16 mouse cellular contexts compared by ENCODE assay signal in the genomic region with DNA sequence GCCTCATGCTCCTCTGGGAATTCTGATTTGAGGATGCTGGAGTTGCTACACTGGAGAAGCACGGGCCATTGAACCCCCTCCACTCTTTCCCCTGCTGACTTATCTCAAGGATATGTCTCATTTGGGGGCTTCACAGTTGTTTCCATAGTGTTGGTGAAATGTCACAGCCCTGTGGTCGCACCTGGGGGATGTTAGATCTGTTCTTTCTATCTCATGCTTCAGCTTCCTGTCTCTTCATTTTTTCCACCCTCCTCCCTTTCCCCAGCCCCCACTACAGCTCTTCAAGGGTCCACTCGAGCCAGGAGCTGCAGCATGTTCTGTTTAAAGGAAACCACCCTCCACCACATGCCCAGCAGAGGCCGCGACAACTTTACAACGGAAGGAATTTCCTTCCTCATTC. TPM values are rescaled to one million over a fixed set of nuclear protein-coding genes. Genes with fewer than 3 reads are reported as not detected.
DNase-seq lines count a peak whose midpoint lies in the region; ATAC-seq lines count a peak whose summit lies in the region.
"Had no signal": no experiment of that assay in that cellular context is flagged by ENCODE, and none has a peak within 500 bp of the region (broad histone marks: within the 10 kb centered on the region; RNA-seq: fewer than 3 reads in every experiment).

No protein-coding gene starts in this region.

- peak; percentile 22 for ATAC-seq in CD4-positive, CD25-positive, alpha-beta regulatory T cell, adult 4 months
- ATAC-seq in hematopoietic stem cell, adult 5-6 weeks (replicated peaks in 1 of 2; ENCODE audit: insufficient read depth in 1 of 2, low FRiP score in 2 of 2, low TSS enrichment in 1 of 2, low read depth in 1 of 2, poor library complexity in 2 of 2, severe bottlenecking in 2 of 2) = peak; percentile 18 to 25; a peak in 2 of 4 replicates

- peak; percentile 38 for DNase-seq in kidney, postnatal 10 days
- no peak for DNase-seq in kidney, adult 9 months
- peak; percentile 86 for DNase-seq in thymus, postnatal 14 days
- DNase-seq in right cerebral cortex, postnatal 10 days (ENCODE audit: low spot score in 2 of 2) = no peak
- DNase-seq in cerebellum, postnatal 25 days = no peak
- no peak for DNase-seq in embryo, embryonic 10 days (ENCODE audit: low spot score)
- DNase-seq: adrenal gland, postnatal 36 days; cerebellum, postnatal 10 days; gastrocnemius, postnatal 14 days; heart, postnatal 4 days; midbrain, embryonic 14.5 days; right cerebral cortex, postnatal 25 days had no signal

RNA-seq across cellular contexts. Expression of a gene that starts 1.6 kb away (rescaled TPM):
- 100 to 1,000 TPM; 638 to 724 TPM for polyA plus RNA-seq in CD4-positive, CD25-positive, alpha-beta regulatory T cell, adult 4 months (2017; shearing (Covaris generic))
- total RNA-seq in hematopoietic stem cell, adult 5-6 weeks (2017) = 170 and 196 TPM in 2 replicates
- total RNA-seq: left cerebral cortex, adult 2 months had no signal
- polyA plus RNA-seq: macrophage had no signal

RNA-seq across cellular contexts. Expression of a gene that starts 6.7 kb away (rescaled TPM):
- 100 to 1,000 TPM in 1 of 2 experiments, 10 to 100 TPM in 1; 88.2 to 156 TPM for polyA plus RNA-seq in CD4-positive, CD25-positive, alpha-beta regulatory T cell, adult 4 months (2017; shearing (Covaris generic))
- 23.1 and 29.7 TPM in 2 replicates for total RNA-seq in hematopoietic stem cell, adult 5-6 weeks (2017)

RNA-seq across cellular contexts. Expression of a gene that starts 23.0 kb away (rescaled TPM):
- polyA plus RNA-seq in CD4-positive, CD25-positive, alpha-beta regulatory T cell, adult 4 months (2017; shearing (Covaris generic)) = 10 to 100 TPM; 17.0 to 28.4 TPM
- total RNA-seq in hematopoietic stem cell, adult 5-6 weeks (2017) = 7.7 and 13.7 TPM in 2 replicates

RNA-seq across cellular contexts. Expression of a gene that starts 46.8 kb away (rescaled TPM):
- 10 to 100 TPM; 67.5 to 77.7 TPM for polyA plus RNA-seq in CD4-positive, CD25-positive, alpha-beta regulatory T cell, adult 4 months (2017; shearing (Covaris generic))
- 72.6 and 78.6 TPM in 2 replicates for total RNA-seq in hematopoietic stem cell, adult 5-6 weeks (2017)

RNA-seq across cellular contexts. Expression of a gene that starts 46.9 kb away (rescaled TPM):
- polyA plus RNA-seq in CD4-positive, CD25-positive, alpha-beta regulatory T cell, adult 4 months (2017; shearing (Covaris generic)) = 10 to 100 TPM; 22.6 to 49.4 TPM
- total RNA-seq in hematopoietic stem cell, adult 5-6 weeks (2017) = 199 and 281 TPM in 2 replicates

Comparison
In these comparisons a context has a peak if more than half of its experiments do, and no peak if none do; other contexts are left out.
1. DNase-seq: peak in kidney, postnatal 10 days (single experiment) and thymus, postnatal 14 days (single experiment); none in kidney, adult 9 months (single experiment), right cerebral cortex, postnatal 10 days (0 of 2), cerebellum, postnatal 25 days (0 of 2) and embryo, embryonic 10 days (single experiment).